Mouse (Mus musculus) limb, embryonic 10.5 days (tissue): ENCODE data around the gene Nat8l. TPM values are rescaled to one million over a fixed set of nuclear protein-coding genes. Genes with fewer than 3 reads are reported as not detected.

Experiments used
- DNase-seq: peaks from one replicate; pipeline ENCODE4 v3.0.0-alpha.2; 2017; ENCODE audit warnings: low spot score
- H3K27ac ChIP-seq: fragments of 300-500 bp; sonication (generic); 2 replicates; pipeline ENCODE4 v1.5.1; 2016; ENCODE audit warnings: mild to moderate bottlenecking
- H3K27me3 ChIP-seq: fragments of 300-500 bp; sonication (generic); 2 replicates; pipeline ENCODE4 v1.6.1; 2016; ENCODE audit warnings: low read depth, mild to moderate bottlenecking; ENCODE audit not compliant: poor library complexity, severe bottlenecking
- H3K36me3 ChIP-seq: fragments of 300-500 bp; sonication (generic); 2 replicates; pipeline ENCODE4 v1.6.1; 2016; ENCODE audit warnings: mild to moderate bottlenecking, moderate library complexity
- H3K4me1 ChIP-seq: fragments of 300-500 bp; sonication (generic); 2 replicates; pipeline ENCODE4 v1.6.1; 2016
- H3K4me3 ChIP-seq: fragments of 300-500 bp; sonication (generic); 2 replicates; pipeline ENCODE4 v1.5.1; 2016; ENCODE audit warnings: mild to moderate bottlenecking, moderate library complexity
- H3K9me3 ChIP-seq: fragments of 300-500 bp; sonication (generic); replicated peaks from 2 replicates; pipeline ENCODE4 v1.6.1; 2016; ENCODE audit warnings: mild to moderate bottlenecking
- WGBS: fragments of 180-500 bp; shearing (Covaris S2); methylation state at CpG from one replicate; pipeline ENCODE4 v1.1.7; 2016; 5-methylcytosine and 5-hydroxymethylcytosine counted together
- polyA plus RNA-seq: library from polyadenylated mRNA; unstranded; fragments of >200 nt; fragmentation: Nextera tagmentation; extraction: Ambion mirVana; gene quantifications from 2 replicates; pipeline ENCODE4 v1.2.1, GENCODE M21; 2016

The Nat8l gene
- polyA plus RNA-seq, 1 experiment from 2014 or later: 0.15 TPM

GRCm38 (mm10) chr5:33994671-33995625 lies 836 bp upstream of the Nat8l start:
- 34% methylated on average over 28 of the region's 28 CpGs for WGBS
- H3K27ac ChIP-seq: no peak overlapping the region
- DNase-seq: peak; percentile 37
- H3K36me3 ChIP-seq: no peaks in the 10 kb centered on the region
- H3K4me3 ChIP-seq: peak overlapping the region; percentile 61
- peaks cover 68% of the 10 kb centered on the region for H3K27me3 ChIP-seq
- peaks cover 24% of the 10 kb centered on the region for H3K4me1 ChIP-seq
- H3K9me3 ChIP-seq: no peaks in the 10 kb centered on the region

GRCm38 (mm10) chr5:33996694-33997045 lies 886 bp downstream of the Nat8l start:
- H3K9me3 ChIP-seq: no peaks in the 10 kb centered on the region
- peaks cover 73% of the 10 kb centered on the region for H3K27me3 ChIP-seq
- DNase-seq: no peak
- H3K4me3 ChIP-seq: peak overlapping the region; percentile 61
- WGBS: 5% methylated on average over 51 of the region's 55 CpGs
- no peaks in the 10 kb centered on the region for H3K36me3 ChIP-seq
- peaks cover 24% of the 10 kb centered on the region for H3K4me1 ChIP-seq
- H3K27ac ChIP-seq: peak overlapping the region; percentile 68

- peak overlapping the region; percentile 61 for H3K4me3 ChIP-seq
- H3K4me1 ChIP-seq: peaks cover 24% of the 10 kb centered on the region
- DNase-seq: peak; percentile 57
- no peaks in the 10 kb centered on the region for H3K9me3 ChIP-seq
- peak overlapping the region; percentile 68 for H3K27ac ChIP-seq
- peaks cover 72% of the 10 kb centered on the region for H3K27me3 ChIP-seq
- 1% methylated on average over 68 of the region's 80 CpGs for WGBS
- H3K36me3 ChIP-seq: no peaks in the 10 kb centered on the region
These were observed 1.4 kb downstream of the Nat8l start for GRCm38 (mm10) chr5:33997051-33997741.

- DNase-seq: no peak
These were observed 2.2 kb downstream of the Nat8l start for GRCm38 (mm10) chr5:33997829-33998504.

DNA sequence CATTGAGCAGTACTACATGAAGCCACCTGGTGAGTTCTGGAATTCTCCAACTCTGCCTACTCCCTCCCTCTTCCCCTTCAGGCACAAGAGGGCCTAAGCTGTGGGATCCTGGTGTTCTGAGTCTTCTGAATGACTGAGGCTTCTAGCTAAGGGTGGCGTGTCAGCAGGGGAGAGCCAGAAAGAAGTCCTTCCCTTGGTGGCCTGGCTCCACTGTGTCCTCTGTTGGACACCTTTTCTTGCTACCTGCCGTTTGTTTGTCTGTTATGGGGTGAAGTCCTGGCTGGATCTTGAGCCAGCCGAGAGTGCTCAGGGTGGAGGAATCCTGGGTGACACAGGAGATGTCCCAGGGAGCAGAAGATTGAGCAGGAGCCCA lies 2.7 kb downstream of the Nat8l start:
- H3K4me1 ChIP-seq: peaks cover 24% of the 10 kb centered on the region
- WGBS: 91% methylated on average over 3 of the region's 3 CpGs
- H3K9me3 ChIP-seq: no peaks in the 10 kb centered on the region
- H3K27ac ChIP-seq: no peak overlapping the region
- DNase-seq: no peak
- no peak overlapping the region for H3K4me3 ChIP-seq
- peaks cover 67% of the 10 kb centered on the region for H3K27me3 ChIP-seq
- no peaks in the 10 kb centered on the region for H3K36me3 ChIP-seq

More at GRCm38 (mm10) chr5:33997829-33998504, 2.2 kb downstream of the Nat8l start:
- Histone ChIP-seq H3K4me1 (peaks cover 24% of the 10 kb centered on the region), H3K36me3 (no peaks in the 10 kb centered on the region), H3K27me3 (peaks cover 67% of the 10 kb centered on the region), H3K4me3 (peak overlapping the region; percentile 61), H3K9me3 (no peaks in the 10 kb centered on the region), H3K27ac (no peak overlapping the region)
- WGBS: 73% methylated on average over 20 of the region's 20 CpGs

DNA sequence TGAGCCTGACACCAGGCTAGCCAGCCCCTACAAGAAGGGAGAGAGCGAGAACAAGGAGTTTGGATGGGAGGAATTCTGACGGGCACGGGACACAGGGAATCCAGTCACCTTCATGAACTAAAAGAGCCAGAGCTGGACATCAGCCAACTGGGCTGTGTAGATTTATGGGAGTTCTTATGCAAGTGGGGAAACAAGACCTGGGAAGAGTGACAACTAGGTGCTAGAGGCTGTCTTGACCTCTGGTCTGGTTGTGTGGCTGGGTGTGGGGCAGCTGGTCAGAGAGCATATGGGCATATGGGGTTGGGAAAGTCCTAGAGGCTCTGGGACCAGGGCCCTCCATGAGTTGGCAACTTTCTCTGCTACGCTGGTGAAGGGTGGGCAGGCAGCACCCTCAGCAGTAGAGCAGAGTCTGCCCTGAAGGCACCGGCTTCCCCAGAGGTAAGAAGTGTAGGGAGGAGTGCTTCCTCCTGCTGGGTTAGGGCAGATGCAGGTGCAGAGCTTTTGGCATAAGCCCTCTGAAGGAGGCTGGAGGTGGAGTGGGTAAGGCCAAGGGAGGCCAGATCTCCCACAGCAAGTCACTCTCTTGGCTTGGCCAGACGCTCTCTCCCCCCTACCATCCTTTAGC lies 3.8 kb downstream of the Nat8l start:
- no peak overlapping the region for H3K27ac ChIP-seq
- H3K27me3 ChIP-seq: peaks cover 58% of the 10 kb centered on the region
- WGBS: 89% methylated on average over 6 of the region's 6 CpGs

DNA sequence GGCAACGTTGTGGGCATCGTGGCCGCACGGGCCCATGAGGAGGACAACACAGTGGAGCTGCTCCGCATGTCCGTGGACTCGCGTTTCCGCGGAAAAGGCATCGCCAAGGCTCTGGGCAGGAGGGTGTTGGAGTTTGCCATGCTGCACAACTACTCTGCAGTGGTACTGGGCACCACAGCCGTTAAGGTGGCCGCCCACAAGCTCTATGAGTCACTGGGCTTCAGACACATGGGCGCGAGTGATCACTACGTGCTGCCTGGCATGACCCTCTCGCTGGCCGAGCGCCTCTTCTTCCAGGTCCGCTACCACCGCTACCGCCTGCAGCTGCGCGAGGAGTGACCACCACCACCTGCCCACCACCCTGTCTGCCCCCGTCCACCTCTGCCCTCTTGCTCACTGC lies 5.0 kb downstream of the Nat8l start:
- no peak for DNase-seq
- no peak overlapping the region for H3K4me3 ChIP-seq
- H3K36me3 ChIP-seq: no peaks in the 10 kb centered on the region
- no peaks in the 10 kb centered on the region for H3K9me3 ChIP-seq
- peaks cover 46% of the 10 kb centered on the region for H3K27me3 ChIP-seq
- H3K27ac ChIP-seq: no peak overlapping the region
- WGBS: 96% methylated on average over 25 of the region's 25 CpGs
- H3K4me1 ChIP-seq: peaks cover 18% of the 10 kb centered on the region

More for the DNA sequence above, 3.8 kb downstream of the Nat8l start:
- Histone ChIP-seq H3K9me3 (no peaks in the 10 kb centered on the region), H3K4me1 (peaks cover 24% of the 10 kb centered on the region), H3K36me3 (no peaks in the 10 kb centered on the region), H3K4me3 (no peak overlapping the region)
- no peak for DNase-seq

DNA sequence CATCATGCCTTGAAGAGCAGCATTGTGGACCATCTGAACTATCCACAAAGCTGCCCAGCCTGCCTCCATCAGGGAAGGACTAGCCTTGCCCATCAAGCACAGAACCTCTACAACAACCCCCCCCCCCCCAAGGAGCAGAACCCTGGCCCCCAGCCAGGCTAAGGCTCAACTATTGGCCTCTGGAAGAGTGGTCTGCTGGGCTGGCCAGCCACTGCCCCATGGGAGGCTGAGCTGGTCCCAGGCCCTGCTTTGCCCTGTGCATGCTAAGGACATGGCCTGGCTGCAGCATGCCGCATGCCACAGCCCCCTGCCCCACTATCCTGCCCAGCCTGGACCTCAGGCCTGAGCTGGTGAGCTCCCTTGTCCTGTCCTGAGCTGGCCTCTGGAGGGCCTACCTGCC lies 5.6 kb downstream of the Nat8l start:
- H3K9me3 ChIP-seq: no peaks in the 10 kb centered on the region
- no peaks in the 10 kb centered on the region for H3K36me3 ChIP-seq
- WGBS: 100% methylated on average over 1 of the region's 1 CpGs
- peaks cover 40% of the 10 kb centered on the region for H3K27me3 ChIP-seq
- DNase-seq: no peak
- peaks cover 12% of the 10 kb centered on the region for H3K4me1 ChIP-seq
- H3K4me3 ChIP-seq: no peak overlapping the region
- H3K27ac ChIP-seq: no peak overlapping the region

GRCm38 (mm10) chr5:34002636-34003035 lies 6.9 kb downstream of the Nat8l start:
- no peak overlapping the region for H3K27ac ChIP-seq
- no peak for DNase-seq
- H3K27me3 ChIP-seq: peaks cover 28% of the 10 kb centered on the region
- peaks cover under 1% of the 10 kb centered on the region; the same call in 1 of the 2 replicates for H3K4me1 ChIP-seq
- WGBS: 89% methylated on average over 4 of the region's 4 CpGs
- H3K4me3 ChIP-seq: no peak overlapping the region
- no peaks in the 10 kb centered on the region for H3K9me3 ChIP-seq
- no peaks in the 10 kb centered on the region for H3K36me3 ChIP-seq

DNA sequence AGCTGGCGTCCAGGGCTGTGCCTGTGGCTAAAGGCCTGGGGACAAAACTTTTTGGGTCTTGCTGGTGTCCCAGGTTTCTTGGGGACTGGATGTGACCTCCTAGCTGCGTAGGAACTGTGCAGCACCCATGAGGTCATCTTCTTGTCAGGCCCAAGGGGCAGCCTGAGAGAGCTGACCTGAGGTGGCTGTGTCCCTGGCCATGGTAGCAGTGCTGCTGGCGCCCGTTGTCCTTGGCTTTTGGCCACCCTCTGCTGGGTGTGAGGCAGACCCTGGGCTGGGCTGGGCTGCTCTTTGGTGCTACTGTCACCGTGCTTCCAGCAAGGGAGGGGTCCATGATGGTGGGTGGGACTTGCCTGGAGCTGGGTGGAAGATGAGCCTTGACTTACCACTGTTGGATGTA lies 8.8 kb downstream of the Nat8l start:
- no peaks in the 10 kb centered on the region for H3K4me1 ChIP-seq
- WGBS: 84% methylated on average over 5 of the region's 5 CpGs
- H3K36me3 ChIP-seq: no peaks in the 10 kb centered on the region
- H3K9me3 ChIP-seq: no peaks in the 10 kb centered on the region
- no peak overlapping the region for H3K4me3 ChIP-seq
- H3K27me3 ChIP-seq: peaks cover 8% of the 10 kb centered on the region
- H3K27ac ChIP-seq: no peak overlapping the region
- no peak for DNase-seq

- Histone ChIP-seq H3K9me3 (no peaks in the 10 kb centered on the region), H3K36me3 (no peaks in the 10 kb centered on the region), H3K4me1 (no peaks in the 10 kb centered on the region), H3K4me3 (no peak overlapping the region), H3K27me3 (peaks cover 4% of the 10 kb centered on the region; the same call in 1 of the 2 replicates), H3K27ac (no peak overlapping the region)
- no peak for DNase-seq
- WGBS: 91% methylated on average over 4 of the region's 4 CpGs
These were observed 11.0 kb downstream of the Nat8l start for GRCm38 (mm10) chr5:34006832-34007231.

- DNase-seq: no peak
- no peak overlapping the region for H3K4me3 ChIP-seq
- no peak overlapping the region for H3K27ac ChIP-seq
- H3K36me3 ChIP-seq: no peaks in the 10 kb centered on the region
- 87% methylated on average over 4 of the region's 4 CpGs for WGBS
- H3K9me3 ChIP-seq: no peaks in the 10 kb centered on the region
- H3K4me1 ChIP-seq: no peaks in the 10 kb centered on the region
- peaks cover 4% of the 10 kb centered on the region; the same call in 1 of the 2 replicates for H3K27me3 ChIP-seq
These were observed 11.7 kb downstream of the Nat8l start for GRCm38 (mm10) chr5:34007392-34007941.
